Comparison of ENCODE assay signal across 8 mouse cellular contexts in genomic region chr15:88732405-88733020, GRCm38 (mm10). TPM values are rescaled to one million over a fixed set of nuclear protein-coding genes. Genes with fewer than 3 reads are reported as not detected.
DNase-seq lines count a peak whose midpoint lies in the region; ATAC-seq and TF ChIP-seq lines count a peak whose summit lies in the region.

No protein-coding gene starts in this region.

- 28% methylated on average over 15 of the region's 15 CpGs for WGBS in heart, embryonic 10.5 days
- 28% methylated on average over 15 of the region's 15 CpGs for WGBS in forebrain, postnatal 0 days
- 11% methylated on average over 15 of the region's 15 CpGs for WGBS in liver, postnatal 0 days (ENCODE audit: insufficient replicate concordance)

- no peak for TF ChIP-seq RAD21 in CH12.LX (IDR thresholded peaks at IDR 0.05; ENCODE audit: low read depth, low read length)

- H3K4me3 ChIP-seq in heart, embryonic 10.5 days: peak overlapping the region; percentile 99
- peak overlapping the region; percentile 83 to 98 (median 84) for H3K4me3 ChIP-seq in CH12.LX (replicated peaks in 1 of 3; ENCODE audit: low read depth in 2 of 3, low read length in 2 of 3, poor library complexity in 1 of 3)
- peak overlapping the region; percentile 97 for H3K4me3 ChIP-seq in forebrain, postnatal 0 days (ENCODE audit: low read depth, low read length)
- peak overlapping the region; percentile 96 for H3K4me3 ChIP-seq in liver, postnatal 0 days (ENCODE audit: low read depth, low read length)

- H3K27ac ChIP-seq in heart, embryonic 10.5 days: peak overlapping the region; percentile 97; the same call in 1 of the 2 replicates
- no peak overlapping the region for H3K27ac ChIP-seq in CH12.LX (ENCODE audit: insufficient read depth, low read depth)
- no peak overlapping the region for H3K27ac ChIP-seq in forebrain, postnatal 0 days (ENCODE audit: low read depth, low read length)
- peak overlapping the region; percentile 95; the same call in 1 of the 2 replicates for H3K27ac ChIP-seq in liver, postnatal 0 days (ENCODE audit: low read depth)

- H3K79me2 ChIP-seq in CH12.LX (replicated peaks; ENCODE audit: control insufficient read depth, extremely low read depth, insufficient read depth, poor library complexity, severe bottlenecking): peaks cover 50% of the 10 kb centered on the region

- no peak for TF ChIP-seq EP300 in CH12.LX (IDR thresholded peaks at IDR 0.05; ENCODE audit: low read length)
- TF ChIP-seq EP300 in liver, postnatal 0 days (IDR thresholded peaks at IDR 0.05; ENCODE audit: low read depth): no peak

- peaks cover 37% of the 10 kb centered on the region for H3K4me1 ChIP-seq in heart, embryonic 10.5 days
- H3K4me1 ChIP-seq in CH12.LX (ENCODE audit: control insufficient read depth in 1 of 2, insufficient read depth in 2 of 2): peaks cover 10 to 34% of the 10 kb centered on the region in 2 experiments; a peak in 3 of 4 replicates
- peaks cover 14% of the 10 kb centered on the region for H3K4me1 ChIP-seq in forebrain, postnatal 0 days (ENCODE audit: insufficient read depth)
- peaks cover 40% of the 10 kb centered on the region for H3K4me1 ChIP-seq in liver, postnatal 0 days (ENCODE audit: insufficient read depth)

- no peak for TF ChIP-seq POLR2A in CH12.LX (IDR thresholded peaks at IDR 0.05; ENCODE audit: low read depth, low read length)

- in situ Hi-C loops in CH12.LX (cut with MboI; ENCODE audit: low pct_ligation_motif_present, low pct_unique_long_range_greater_than_20kb, low sequenced_read_pairs): no loop called here

- dilution Hi-C loops in CH12.LX (cut with MboI; ENCODE audit: extremely low pct_ligation_motif_present, extremely low pct_unique_long_range_greater_than_20kb, low sequenced_read_pairs): no loop called here

- H3K9me3 ChIP-seq in heart, embryonic 10.5 days: no peaks in the 10 kb centered on the region
- H3K9me3 ChIP-seq in CH12.LX (replicated peaks; ENCODE audit: low read length): no peaks in the 10 kb centered on the region
- H3K9me3 ChIP-seq in forebrain, postnatal 0 days (ENCODE audit: low read length): no peaks in the 10 kb centered on the region
- H3K9me3 ChIP-seq in liver, postnatal 0 days (ENCODE audit: low read length): no peaks in the 10 kb centered on the region

- ATAC-seq in forebrain, postnatal 0 days: no peak
- ATAC-seq in liver, postnatal 0 days: no peak
- ATAC-seq in frontal cortex, adult (ENCODE audit: low TSS enrichment): no peak

- H3K9ac ChIP-seq in CH12.LX (ENCODE audit: insufficient read depth, low read depth): peak overlapping the region; percentile 97
- peak overlapping the region; percentile 88 for H3K9ac ChIP-seq in forebrain, postnatal 0 days
- peak overlapping the region; percentile 91 for H3K9ac ChIP-seq in liver, postnatal 0 days (replicated peaks)

- peaks cover 29% of the 10 kb centered on the region for H3K36me3 ChIP-seq in heart, embryonic 10.5 days
- peaks cover 20 to 36% of the 10 kb centered on the region in 2 experiments for H3K36me3 ChIP-seq in CH12.LX (replicated peaks in 1 of 2; ENCODE audit: control insufficient read depth in 1 of 2, insufficient read depth in 1 of 2, low read length in 1 of 2)
- H3K36me3 ChIP-seq in forebrain, postnatal 0 days (ENCODE audit: insufficient read depth): peaks cover 26% of the 10 kb centered on the region
- H3K36me3 ChIP-seq in liver, postnatal 0 days (replicated peaks; ENCODE audit: insufficient read depth, low read length): peaks cover 28% of the 10 kb centered on the region

- DNase-seq in heart, embryonic 10.5 days (ENCODE audit: low spot score): no peak
- DNase-seq in heart, adult 11 months: no peak
- DNase-seq in CH12.LX (ENCODE audit: extremely low read depth): peak; percentile 12
- no peak for DNase-seq in forebrain, postnatal 0 days
- DNase-seq in liver, postnatal 0 days: no peak
- DNase-seq in embryo, embryonic 10 days (ENCODE audit: low spot score): no peak
- no peak for DNase-seq in embryo, embryonic 9.5 days (ENCODE audit: extremely low spot score)

- H3K4me2 ChIP-seq in CH12.LX (ENCODE audit: insufficient read depth, low read depth, poor library complexity, severe bottlenecking): peak overlapping the region; percentile 86
- H3K4me2 ChIP-seq in forebrain, postnatal 0 days (ENCODE audit: low read depth): peak overlapping the region; percentile 59
- peak overlapping the region; percentile 92 for H3K4me2 ChIP-seq in liver, postnatal 0 days (ENCODE audit: low read depth, low read length)

- no peak for TF ChIP-seq CTCF in CH12.LX (conservative IDR thresholded peaks at IDR 0.05 in 1 of 2, IDR thresholded peaks at IDR 0.05 in 1 of 2; ENCODE audit: low read depth in 2 of 2, low read length in 2 of 2)
- TF ChIP-seq CTCF in forebrain, postnatal 0 days (IDR thresholded peaks at IDR 0.05; ENCODE audit: low read depth): no peak
- no peak for TF ChIP-seq CTCF in liver, postnatal 0 days (IDR thresholded peaks at IDR 0.05; ENCODE audit: low read depth)

- H3K27me3 ChIP-seq in heart, embryonic 10.5 days (ENCODE audit: insufficient read depth, poor library complexity, severe bottlenecking): no peaks in the 10 kb centered on the region
- H3K27me3 ChIP-seq in CH12.LX (replicated peaks): no peaks in the 10 kb centered on the region
- H3K27me3 ChIP-seq in forebrain, postnatal 0 days (ENCODE audit: insufficient read depth, low read length): no peaks in the 10 kb centered on the region
- no peaks in the 10 kb centered on the region for H3K27me3 ChIP-seq in liver, postnatal 0 days (ENCODE audit: insufficient read depth, low read length)

TF ChIP-seq in CH12.LX, 34 proteins besides CTCF, POLR2A, EP300 and RAD21:
- TF ChIP-seq HCFC1 (IDR thresholded peaks at IDR 0.05; ENCODE audit: low read depth, low read length) (no peak; the same call in 1 of the 2 replicates), CHD1 (IDR thresholded peaks at IDR 0.05; ENCODE audit: low read depth, low read length) (0 out of 2 replicates have a peak, but pooled peaks have one; percentile 51), MXI1 (IDR thresholded peaks at IDR 0.05; ENCODE audit: low read depth, low read length) (peak; percentile 63)

RNA-seq across cellular contexts. Expression of gene Brd1, which starts 1.5 kb away (rescaled TPM):
- polyA plus RNA-seq in heart, embryonic 10.5 days (2016; fragmentation: Nextera tagmentation; extraction: Ambion mirVana): 12.1 and 18.8 TPM in 2 replicates
- total RNA-seq in CH12.LX (2012; rRNA removed) (15.9 and 16.2 TPM in 2 replicates), CH12.LX (2014; rRNA removed) (11.7 and 13.6 TPM in 2 replicates)
- polyA plus RNA-seq in CH12.LX (2012; ENCODE audit: insufficient read length, low read depth): 17.7 and 19.1 TPM in 2 replicates
- total RNA-seq in forebrain, postnatal 0 days (2014; rRNA removed): 56.8 and 63.6 TPM in 2 replicates
- 10.6 and 13.0 TPM in 2 replicates for polyA plus RNA-seq in forebrain, postnatal 0 days (2015; fragmentation: Nextera tagmentation; extraction: Ambion mirVana)
- 5.2 and 5.6 TPM in 2 replicates for polyA plus RNA-seq in liver, postnatal 0 days (2015; fragmentation: Nextera tagmentation; extraction: Ambion mirVana)

RNA-seq across cellular contexts. Expression of gene Zbed4, which starts 18.9 kb away (rescaled TPM):
- 24.9 and 26.2 TPM in 2 replicates for polyA plus RNA-seq in heart, embryonic 10.5 days (2016; fragmentation: Nextera tagmentation; extraction: Ambion mirVana)
- total RNA-seq in CH12.LX (2012; rRNA removed) (13.8 and 16.7 TPM in 2 replicates), CH12.LX (2014; rRNA removed) (16.7 TPM in 2 replicates)
- 9.9 and 11.0 TPM in 2 replicates for polyA plus RNA-seq in CH12.LX (2012; ENCODE audit: insufficient read length, low read depth)
- 21.8 and 28.7 TPM in 2 replicates for total RNA-seq in forebrain, postnatal 0 days (2014; rRNA removed)
- 4.0 and 6.1 TPM in 2 replicates for polyA plus RNA-seq in forebrain, postnatal 0 days (2015; fragmentation: Nextera tagmentation; extraction: Ambion mirVana)
- 3.6 and 3.7 TPM in 2 replicates for polyA plus RNA-seq in liver, postnatal 0 days (2015; fragmentation: Nextera tagmentation; extraction: Ambion mirVana)

Comparison
In these comparisons a context has a peak if more than half of its experiments do, and no peak if none do; other contexts are left out.
1. H3K27ac ChIP-seq: peak in heart, embryonic 10.5 days (single experiment) and liver, postnatal 0 days (single experiment); none in CH12.LX (single experiment) and forebrain, postnatal 0 days (single experiment).
2. Peak in every context shown above with its lines, with median percentiles within 50 percentile points of each other: H3K4me3 ChIP-seq, H3K4me2 ChIP-seq and H3K9ac ChIP-seq.